Mouse (Mus musculus): ENCODE measurements around the gene March8.

Gene March8

DNA sequence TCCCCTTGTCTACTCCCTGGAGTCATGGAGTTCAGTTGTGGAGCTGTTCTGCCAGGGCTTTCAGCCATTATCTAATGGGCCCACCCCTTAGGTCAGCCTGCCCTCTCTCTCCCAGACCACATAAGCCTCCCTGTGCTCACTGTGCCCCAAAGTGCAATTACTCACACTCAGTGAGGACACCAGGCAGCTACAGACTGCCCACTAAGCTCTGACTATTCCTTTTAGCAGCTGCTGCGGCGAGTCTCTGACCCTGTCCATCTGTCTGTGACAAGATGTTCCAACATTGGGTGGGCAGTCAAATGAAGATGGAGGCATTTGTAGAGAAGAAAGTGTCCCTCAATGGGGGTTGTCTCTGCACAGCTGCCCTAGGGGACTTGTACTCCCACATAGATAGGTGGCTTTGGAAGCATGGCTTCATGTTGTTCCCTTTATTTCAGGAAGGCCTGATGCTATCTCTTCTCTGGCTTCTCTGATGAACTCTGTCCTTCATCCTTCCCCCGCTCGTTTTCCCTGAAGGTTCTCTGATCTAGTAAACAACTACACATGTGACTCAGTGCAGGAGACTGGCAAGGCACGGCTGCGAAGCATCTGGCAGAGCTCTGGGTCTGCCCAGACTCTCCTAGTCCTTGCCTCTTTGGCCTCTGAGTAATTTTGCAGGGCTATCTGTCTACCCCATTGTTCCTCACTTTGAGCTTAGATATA, 70.3 kb downstream of the March8 start:
- peak; percentile 30 for DNase-seq (ENCODE audit: low spot score)

DNA sequence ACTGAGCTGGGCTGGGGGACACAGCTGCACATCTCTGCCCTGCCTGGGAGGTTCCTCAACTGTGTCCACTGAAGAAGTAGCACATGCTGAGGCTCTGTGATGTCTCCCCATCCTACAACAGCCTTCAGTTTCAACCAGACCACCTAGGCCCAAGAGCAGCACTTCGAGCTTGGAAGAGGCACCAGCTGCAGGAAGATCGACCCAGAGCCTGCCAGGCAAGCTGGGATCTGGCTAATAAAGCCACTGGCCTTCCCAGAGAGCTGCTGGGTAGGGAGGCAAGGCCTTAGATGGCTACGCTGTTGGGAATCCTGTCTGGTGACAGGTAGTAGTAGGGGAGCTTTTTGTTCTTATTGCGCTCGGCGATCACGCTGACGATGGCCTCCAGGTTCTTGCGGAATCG, 72.6 kb downstream of the March8 start:
- no peak for DNase-seq (ENCODE audit: low spot score)

DNA sequence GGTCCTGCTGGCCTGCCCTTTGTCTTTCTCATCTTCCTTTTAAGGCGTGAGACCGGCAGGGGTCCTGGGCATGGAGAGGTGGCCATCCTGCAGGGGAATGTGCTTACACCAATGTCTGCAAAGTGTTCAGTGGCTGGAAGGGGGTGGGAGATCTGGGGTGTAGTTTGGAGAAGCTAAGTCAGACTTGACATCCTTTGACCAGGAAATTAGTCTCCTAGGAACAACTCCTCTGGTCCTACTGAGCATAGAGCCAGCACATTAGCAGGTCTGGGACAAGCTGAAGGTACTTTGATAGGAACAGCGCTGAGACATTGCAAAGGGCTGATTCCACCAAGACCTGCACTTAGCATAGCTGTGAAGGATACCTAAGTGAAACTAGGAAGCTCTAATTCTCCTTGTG, 73.9 kb downstream of the March8 start:
- DNase-seq (ENCODE audit: low spot score), result no peak

DNA sequence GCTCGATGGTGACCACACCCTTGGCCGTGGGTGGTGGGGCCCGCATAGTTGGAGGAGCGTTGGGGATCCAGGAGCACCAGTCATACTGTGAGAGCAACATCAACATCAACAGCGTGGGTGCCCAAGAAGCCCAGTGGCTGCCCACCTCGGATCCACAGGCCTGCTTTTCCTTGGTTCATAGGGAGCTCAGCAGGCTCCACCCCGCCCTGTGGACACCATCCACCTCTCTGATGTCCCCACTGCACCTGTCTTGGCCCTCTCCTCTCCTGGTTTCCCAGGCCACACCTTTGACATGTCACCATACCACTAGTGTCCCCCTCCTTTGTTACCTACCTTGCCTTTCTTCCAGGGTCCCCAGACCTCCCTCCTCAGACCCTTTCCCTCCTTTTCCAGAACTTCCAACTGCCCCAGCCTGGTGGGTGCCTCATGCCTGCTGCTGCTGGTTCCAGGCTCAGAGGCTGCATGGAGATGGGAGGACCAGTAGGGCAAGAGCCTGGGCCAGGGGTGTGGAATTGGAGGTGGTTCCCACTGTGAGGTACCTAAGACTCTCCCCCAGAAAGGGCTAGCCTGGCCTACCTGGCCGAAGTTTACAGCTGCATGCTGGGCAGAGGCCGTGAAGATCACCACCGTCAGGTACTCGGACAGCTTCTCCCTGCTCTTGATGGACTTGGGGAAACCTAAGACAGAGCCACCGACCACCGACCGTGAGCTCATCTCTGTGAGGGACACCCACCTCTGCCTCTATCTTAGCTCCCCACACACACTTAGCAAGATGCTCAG, 74.9 kb downstream of the March8 start:
- DNase-seq (ENCODE audit: low spot score), result no peak

DNA sequence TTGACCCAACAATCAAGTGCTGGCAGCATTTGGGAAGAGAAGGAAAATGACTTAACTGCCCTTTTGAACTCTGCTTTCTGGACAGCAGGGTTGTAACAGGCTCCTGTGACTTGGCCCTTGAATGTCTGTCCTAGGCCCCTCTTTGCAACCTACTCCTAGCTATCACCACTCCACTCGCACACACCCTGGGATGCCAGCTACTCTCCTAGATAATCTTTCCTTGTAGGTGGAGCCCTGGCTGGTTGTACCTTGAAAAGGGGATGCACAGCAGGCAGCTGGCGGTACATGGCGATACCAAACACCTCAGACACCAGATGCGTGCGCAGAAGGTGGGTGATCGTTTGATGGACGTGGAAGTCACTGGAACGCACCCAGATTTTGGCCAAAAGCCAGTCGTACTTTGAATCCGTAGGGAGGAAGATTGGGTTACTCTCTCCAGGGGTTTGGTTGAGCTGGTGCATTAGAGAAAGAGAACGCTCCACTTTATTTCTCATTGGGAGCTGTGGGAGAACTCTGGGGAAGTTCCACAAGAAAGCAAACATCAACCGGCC, 77.4 kb downstream of the March8 start:
- DNase-seq (ENCODE audit: low spot score), result no peak

DNA sequence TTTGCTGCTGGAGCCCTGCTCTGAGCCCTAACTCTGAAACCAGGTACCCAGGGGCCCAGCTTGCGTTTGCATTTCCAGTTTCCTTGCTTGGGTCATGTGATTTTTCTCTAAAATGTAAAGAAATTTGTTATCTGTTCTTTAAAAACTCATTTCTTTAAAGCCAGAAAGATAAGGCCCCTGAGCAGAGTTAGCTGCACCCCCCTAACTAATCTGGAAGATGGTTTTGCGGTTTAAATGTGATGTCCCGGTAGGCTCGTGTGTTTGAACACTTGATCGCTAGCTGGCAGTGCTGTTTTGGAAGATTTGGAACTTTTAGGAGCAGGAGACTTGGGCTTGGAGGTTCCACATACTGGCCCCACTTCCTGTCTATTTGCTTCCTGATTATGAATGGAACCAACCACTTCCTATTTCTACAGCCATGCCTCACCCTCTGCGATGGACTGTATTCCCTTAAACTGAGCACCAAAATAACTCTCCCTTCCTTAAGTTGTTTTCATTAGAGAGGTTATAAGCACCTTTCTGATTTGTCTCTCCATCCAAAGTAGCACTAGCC, 78.3 kb downstream of the March8 start:
- no peak for DNase-seq (ENCODE audit: low spot score)

DNA sequence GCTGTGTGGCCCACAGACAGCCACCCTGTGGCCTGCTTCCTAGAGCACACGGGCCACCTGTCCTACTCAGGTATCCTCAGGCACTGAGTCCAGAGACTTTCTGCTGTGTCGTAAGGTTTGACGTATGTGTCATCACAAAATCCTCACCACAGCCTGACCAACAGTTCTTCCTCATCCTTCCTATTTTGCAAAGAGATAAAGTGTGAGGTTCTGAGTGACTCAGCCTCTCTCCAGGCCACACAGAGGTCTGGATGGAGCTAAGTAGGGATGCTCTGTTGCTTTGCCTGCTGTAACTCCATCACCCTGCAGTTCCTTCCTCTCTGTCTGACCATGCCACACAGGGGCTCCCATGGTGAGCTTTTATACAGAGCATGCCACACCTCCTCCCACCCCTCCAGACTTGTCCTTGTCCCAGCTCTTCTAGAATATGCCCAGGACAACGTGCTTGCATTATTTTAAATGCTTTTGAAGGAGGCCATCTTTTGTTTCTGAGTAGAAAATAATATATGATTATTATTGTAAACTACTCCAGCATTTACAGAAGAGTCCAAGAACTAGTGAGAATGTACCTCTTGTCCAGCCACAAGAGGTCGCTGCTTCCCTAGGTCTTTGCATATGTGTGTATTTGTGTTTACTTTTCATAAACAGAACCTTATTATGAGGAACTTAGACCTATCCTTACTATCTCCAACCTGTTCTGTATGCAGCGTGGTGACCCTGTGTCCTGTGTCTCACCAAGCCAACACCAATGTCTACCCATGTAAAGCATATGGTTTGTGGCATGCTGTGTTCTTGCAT, 79.9 kb downstream of the March8 start:
- no peak for DNase-seq (ENCODE audit: low spot score)

DNA sequence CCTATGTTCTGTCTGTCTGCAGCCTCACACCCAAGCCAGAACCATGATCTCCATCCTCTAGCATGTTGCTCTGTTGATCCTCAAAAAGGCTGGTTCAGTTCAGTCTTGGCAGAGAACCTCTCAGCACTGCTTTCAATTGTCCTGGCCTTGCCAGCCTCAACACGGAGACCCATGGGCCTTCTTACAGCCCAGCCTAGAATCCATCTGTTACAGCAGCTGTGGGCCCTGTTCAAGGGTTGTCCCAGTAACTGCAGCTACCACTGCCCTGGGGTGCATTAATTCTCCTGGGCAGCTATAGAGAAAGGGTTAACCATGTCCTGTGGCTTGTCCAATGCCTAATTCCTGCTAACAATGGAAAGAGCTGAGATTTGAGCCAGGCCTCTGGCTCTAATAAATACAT, 80.7 kb downstream of the March8 start:
- no peak for DNase-seq (ENCODE audit: low spot score)

DNA sequence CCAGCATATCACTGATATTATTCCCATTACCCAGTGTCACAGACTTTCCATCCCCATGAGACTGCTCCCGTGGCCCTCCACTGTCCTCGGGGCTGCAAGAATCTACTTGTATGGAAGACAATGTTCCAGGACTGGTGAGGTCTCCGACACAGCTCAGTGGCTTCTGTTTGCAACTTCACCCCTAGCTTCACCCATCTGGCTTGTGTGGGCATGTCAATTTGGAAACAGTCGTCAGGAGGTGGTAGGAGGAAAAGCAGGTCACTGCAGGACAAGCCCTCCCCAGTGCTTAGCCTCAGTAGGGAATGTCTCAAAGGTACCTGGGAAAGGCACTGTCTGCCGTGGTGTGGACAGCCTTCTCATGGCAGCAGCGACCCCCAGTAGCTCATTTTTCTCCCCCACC, 81.9 kb downstream of the March8 start:
- no peak for DNase-seq (ENCODE audit: low spot score)

DNA sequence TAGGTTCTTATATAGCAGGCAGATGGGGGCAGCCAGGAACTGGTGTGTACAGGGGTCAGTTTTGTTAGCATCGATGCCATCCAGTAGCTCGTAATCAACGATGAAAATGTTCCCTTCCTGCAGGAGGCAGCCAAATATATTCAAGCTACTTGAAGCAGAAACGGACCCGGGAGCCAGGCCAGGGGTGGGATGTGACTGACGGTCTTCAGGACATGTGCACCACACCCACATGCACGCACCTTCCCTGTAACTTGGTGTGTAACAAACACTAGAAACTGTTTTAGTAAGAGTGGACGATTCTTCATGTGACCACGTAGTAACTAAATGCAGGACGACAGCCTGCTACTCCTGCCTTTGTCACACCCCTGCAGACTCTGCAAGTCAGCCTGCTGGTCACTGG, 82.4 kb downstream of the March8 start:
- no peak for DNase-seq (ENCODE audit: low spot score)

DNA sequence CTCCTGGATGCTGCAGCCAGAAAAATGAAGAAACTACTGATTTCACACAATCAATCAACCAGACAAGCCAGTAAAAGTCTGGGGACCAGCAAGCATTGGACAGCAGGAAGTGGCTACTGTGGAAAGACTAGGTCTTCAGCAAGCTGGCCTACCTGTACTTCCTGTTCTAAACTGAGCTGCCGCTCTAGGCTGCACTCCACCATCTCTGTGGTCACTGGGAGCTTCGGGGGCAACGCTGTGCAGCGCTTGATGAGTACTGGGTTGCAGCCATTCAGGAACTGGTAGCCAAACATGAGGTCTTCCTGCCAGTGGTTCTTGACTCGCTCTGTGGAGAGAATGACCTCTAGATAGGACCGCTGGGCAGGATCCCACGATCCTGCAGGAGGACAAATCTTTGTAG, 85.2 kb downstream of the March8 start:
- DNase-seq (ENCODE audit: low spot score), result no peak

DNA sequence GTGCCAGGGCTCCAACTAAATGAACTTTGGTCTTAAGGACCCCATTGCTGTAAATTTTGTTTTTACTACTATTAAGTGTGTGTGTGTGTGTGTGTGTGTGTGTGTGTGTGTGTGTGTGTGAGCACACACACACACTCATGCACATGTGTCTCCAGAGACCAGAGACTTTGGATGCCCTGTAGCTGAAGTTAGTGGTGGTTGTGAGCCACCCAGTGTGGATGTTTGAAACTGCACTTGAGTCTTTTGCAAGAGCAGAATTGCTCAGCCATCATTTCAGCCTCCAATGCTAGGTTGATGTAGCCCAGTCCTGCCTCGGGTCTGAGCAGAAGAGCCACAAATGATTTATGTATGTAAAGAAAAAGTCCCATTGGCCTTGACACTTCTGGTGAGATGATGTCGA, 85.8 kb downstream of the March8 start:
- DNase-seq (ENCODE audit: low spot score), result no peak

DNA sequence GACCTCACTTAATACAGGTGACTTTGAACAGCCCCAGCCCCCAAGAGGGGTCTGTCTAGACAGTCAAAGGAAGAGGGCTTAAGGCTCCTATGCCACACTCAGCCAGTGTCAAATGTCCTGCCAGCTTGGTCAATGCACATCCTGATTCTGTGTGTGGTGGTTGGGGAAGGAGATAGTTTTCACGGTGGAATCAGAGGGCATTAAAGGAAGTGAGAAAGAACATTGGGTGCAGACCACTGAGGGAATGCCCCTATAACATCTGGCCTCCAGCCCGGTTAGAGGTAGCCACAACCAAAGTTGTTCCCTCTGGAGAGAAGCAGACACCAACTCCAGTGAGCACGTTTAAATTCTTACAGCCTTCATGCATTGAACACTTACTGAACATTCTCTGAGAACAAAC, 89.7 kb downstream of the March8 start:
- no peak for DNase-seq (ENCODE audit: low spot score)

DNA sequence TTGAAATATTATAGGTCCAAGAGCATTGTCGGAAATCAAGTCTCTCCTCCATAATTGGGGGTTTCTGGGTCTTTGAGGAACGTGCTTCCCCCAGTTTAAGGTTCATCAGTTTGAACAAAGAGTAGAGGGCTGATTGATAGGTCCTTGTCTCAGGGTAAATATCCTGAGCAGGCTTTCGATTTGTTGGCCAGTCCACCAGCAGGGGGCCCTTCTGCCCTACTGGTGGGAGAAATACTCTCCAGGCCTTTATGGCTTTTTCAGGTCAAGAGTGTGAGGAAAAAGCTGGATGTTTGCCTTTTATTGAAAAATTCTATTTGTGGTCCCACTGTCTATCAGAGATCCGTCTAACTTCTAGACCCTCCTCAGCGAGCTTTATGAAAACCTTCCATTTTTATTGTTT, 90.5 kb downstream of the March8 start:
- DNase-seq (ENCODE audit: low spot score), result peak; percentile 18

DNA sequence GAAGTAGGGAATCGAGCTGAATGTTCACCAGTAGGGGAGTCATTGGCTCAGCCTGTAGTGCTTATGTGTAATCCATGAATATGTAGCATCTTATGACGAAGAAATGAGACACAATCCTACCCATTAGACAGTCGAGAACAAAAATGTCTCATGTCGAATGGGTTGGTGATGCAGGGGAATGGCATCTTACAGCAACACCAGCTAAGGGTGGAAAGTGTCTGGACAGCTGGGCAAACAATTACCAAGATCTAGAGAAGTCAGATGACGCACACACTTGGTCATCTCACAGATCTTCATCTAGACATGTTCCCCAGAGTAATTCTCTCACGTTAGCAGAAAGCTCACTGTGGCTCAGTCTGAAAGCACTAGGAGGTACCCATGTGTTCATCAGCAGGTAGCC, 101.0 kb downstream of the March8 start:
- no peak for DNase-seq (ENCODE audit: low spot score)

DNA sequence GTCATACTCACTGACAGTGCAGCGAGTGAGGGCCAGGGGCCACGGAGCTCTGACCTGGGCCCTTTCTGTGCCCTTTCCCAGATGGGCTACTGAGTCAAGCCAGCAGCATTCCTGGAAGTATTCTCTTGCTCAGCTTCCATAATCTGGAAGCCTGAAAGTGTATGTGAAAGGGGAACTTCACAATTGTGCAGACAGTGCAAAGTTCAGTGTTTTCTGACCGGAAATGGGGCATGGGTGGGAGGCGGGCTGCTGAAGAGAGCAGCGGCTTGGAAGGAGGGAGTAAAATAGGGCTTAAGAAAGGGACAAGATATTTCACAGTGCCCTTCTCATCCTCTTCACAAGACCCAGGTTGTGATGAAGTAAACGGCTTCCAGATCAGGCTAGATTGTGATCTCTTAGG, 101.7 kb downstream of the March8 start:
- DNase-seq (ENCODE audit: low spot score), result no peak

DNA sequence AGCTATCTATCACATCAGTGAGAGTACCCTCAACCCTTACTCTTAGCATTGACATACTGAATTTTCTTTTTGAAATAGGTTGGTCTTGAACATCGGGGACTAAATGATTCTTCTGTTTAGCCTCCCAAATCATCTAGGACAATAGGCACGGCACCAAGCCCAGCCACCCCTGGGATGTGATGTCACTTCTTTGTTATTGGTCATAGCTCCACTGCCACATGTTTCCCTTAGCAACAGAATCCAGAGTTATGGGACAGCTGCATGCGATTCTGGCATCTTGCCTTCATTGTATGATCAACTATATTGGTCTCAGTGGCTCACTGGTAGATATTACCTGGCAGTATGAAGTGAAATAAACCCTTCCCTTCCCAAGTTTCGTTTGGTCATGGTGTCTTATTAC, 102.6 kb downstream of the March8 start:
- DNase-seq (ENCODE audit: low spot score), result no peak

DNA sequence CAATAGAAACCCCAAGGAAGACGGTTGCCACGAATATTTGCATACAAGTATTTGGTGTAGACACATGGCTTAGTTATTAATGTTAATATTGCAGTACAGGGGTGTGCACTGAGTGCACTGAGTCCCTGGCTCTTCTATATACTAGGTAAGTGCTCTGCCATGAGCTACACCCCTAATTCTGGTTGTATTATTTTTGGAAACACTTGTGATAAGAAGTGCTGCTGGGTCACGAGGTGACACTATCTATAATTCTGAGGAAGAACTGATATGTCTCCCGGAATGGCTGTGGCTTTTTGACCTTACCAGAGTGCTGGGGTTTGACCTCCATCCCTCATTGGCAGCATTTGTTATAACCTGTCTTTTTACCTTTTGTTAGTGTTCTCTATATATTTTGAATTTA, 103.0 kb downstream of the March8 start:
- no peak for DNase-seq (ENCODE audit: low spot score)

DNA sequence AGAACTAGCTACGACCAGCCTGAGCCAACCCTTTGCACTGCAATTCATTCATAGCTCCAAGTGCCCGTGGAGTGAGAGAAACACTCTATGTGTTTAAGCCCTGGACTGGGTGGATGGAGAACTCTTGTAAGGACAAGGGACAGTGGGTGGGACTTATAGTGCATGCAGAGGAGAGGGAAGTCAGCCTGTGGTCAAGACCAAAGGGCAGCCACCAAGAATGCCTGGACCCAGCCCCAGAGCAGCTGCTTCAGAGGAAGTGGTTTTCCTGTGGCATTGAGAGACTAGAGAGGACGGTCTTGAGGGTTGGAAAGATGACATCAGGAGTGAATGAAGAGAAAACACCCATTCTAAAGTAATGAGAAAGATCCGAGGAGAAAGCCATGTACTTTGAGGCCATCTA, 118.0 kb downstream of the March8 start:
- DNase-seq (ENCODE audit: low spot score), result no peak

DNA sequence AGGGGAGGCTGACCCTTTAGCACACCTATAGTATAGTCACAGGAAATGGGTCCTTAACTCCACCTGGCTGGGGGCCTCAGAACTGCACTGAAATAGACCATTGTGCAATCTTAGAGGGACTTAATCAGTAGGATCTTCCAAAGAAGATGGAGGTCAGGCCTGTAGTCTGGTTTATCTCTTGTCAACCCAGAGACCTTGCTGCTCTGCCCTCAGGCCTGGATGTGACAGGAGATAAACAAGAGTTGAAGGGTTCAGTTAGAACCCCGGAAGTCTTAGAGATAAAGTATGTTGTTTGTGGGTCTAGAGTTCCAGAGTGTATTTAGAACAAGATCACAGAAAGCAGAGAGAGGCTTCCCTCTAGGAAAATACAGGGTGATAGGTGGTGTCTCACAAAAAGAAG, 118.7 kb downstream of the March8 start:
- DNase-seq (ENCODE audit: low spot score), result no peak

DNA sequence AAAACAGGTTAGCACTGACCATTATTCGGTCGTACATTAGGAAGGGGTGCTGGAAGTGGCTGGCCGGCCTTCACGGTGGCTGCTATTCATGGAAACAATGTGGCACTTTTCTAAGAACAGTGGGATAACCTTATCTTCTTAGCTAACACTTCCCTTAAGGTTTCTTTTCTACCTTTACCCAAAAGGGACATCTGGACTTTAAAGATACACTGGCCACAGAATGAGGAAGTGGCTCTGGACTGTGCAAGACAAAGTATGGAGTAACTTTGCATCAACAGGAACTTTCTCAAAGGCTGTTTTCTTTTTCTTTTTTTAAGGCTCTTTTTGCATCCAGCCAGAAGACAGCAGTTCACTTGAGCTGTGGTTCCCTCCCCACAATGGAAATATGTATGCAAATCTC, 120.9 kb downstream of the March8 start:
- DNase-seq (ENCODE audit: low spot score), result no peak
